Mouse (Mus musculus): ENCODE results near the gene Itpa. TPM values are rescaled to one million over a fixed set of nuclear protein-coding genes. Genes with fewer than 3 reads are reported as not detected.
"Not testable (repeated sequence)": the region's sequence is repeated elsewhere in the genome, so short reads cannot be mapped to it uniquely, and the experiment has no call there.

Gene Itpa
- total RNA-seq, 1 experiment from 2014 or later, result 55.2 TPM

DNA sequence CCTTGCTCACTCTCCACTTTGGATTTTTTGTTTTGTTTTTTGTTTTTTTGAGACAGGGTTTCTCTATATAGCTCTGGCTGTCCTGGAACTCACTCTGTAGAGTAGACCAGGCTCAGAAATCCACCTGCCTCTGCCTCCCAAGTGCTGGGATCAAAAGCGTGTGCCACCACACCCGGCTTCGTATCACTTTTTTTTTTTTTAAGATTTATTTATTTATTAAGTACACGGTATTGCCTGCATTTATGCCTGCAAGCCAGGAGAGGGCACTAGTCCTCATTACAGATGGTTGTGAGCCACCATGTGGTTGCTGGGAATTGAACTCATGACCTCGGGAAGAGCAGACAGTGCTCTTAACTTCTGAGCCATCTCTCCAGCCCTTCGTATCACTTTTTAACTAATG, 18.4 kb upstream of the Itpa start:
- not testable (repeated sequence) for ATAC-seq (replicated peaks in 1 of 2; ENCODE audit: insufficient read depth in 1 of 2, low FRiP score in 2 of 2, low TSS enrichment in 1 of 2, low read depth in 1 of 2, poor library complexity in 2 of 2, severe bottlenecking in 2 of 2)

DNA sequence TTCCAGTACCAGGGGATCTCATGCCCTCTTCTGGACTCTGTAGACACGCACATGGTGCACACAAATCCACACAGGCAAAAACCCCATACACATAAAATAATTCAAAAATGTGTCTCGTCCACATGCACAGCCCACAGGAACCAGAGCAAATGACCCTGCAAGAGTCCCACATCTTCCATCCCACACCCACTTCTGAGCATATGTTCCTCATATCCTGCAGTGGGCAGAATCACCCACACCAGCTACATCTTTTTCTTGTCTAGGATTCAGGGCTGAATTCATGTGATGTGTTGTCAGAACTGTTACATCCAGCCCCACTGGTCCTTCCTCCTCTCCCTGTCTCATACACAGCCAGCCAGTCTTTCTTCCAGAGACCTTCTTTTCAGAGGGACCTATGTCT, 14.1 kb upstream of the Itpa start:
- no peak for ATAC-seq (replicated peaks in 1 of 2; ENCODE audit: insufficient read depth in 1 of 2, low FRiP score in 2 of 2, low TSS enrichment in 1 of 2, low read depth in 1 of 2, poor library complexity in 2 of 2, severe bottlenecking in 2 of 2)

- no peak for ATAC-seq (replicated peaks in 1 of 2; ENCODE audit: insufficient read depth in 1 of 2, low FRiP score in 2 of 2, low TSS enrichment in 1 of 2, low read depth in 1 of 2, poor library complexity in 2 of 2, severe bottlenecking in 2 of 2)
These were observed 13.7 kb upstream of the Itpa start for GRCm38 (mm10) chr2:130653760-130654159.

DNA sequence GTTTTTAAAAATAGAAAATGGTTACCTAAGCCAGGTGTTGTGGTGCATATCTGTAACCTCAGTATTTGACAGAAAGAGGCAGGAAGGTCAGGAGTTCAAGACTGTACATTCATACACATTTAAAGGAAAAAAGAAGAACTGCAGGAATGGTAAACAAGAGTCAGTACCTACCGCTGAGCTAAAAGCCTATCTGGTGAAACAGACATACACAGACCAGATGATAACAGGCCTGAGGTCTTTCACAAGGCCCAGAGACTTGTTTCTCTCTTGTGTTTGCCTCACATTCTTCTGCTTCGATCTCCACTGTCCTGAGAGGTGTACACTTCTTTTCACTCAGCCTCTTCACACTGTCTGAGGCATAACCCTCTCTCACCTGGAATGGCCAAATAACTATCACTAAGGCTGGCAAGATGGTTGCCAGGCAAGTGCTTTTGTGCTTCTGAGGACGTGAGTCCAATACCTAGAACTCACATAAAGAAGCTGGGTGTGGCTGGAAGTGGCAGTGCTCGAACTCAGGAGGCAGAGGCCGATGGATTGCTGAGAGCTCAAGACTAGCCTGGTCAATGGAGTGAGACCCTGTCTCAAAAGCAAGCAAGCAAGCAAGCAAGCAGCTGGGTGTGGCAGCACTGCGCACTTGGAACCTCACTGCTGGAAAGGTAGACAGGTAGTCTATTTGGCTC, 11.6 kb upstream of the Itpa start:
- ATAC-seq (replicated peaks in 1 of 2; ENCODE audit: insufficient read depth in 1 of 2, low FRiP score in 2 of 2, low TSS enrichment in 1 of 2, low read depth in 1 of 2, poor library complexity in 2 of 2, severe bottlenecking in 2 of 2), result no peak

DNA sequence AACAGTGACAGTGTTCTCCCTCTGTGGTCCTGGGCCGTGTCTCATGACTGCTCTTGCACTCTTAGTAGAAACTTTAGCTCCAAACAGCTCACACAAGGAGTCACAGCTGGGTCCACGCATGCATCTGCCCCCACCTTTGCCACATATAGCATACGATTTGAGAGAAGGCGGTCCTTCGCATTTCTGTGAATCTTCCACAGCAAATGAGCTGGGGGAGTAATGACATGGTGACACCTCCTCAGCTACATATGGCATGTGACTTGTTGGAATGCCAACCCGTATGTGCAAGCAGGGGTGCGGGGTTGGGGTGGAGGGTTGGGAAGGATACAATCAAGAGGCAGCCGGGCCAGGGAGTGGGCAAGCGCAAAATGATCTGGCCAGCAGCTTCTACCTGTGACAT, 10.9 kb upstream of the Itpa start:
- no peak for ATAC-seq (replicated peaks in 1 of 2; ENCODE audit: insufficient read depth in 1 of 2, low FRiP score in 2 of 2, low TSS enrichment in 1 of 2, low read depth in 1 of 2, poor library complexity in 2 of 2, severe bottlenecking in 2 of 2)

DNA sequence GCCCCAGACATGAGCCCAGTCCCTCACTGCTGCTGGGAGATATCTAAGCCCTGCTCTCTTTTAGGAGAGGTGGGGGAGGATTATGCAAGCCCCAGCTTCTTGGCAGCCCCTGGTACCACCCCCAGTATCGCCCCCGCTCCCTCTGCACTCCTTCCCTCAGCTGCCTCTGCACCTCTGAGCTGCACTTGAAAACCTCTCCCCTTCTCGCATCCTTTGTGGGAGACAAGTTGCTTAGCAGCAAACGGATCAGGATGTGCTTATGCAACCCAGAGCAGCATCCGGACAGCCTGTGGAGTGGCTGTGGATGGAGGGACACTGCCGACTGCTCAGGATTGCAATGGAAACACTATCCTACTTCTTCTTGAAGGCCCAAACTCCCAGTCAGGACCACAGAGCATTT, 9.9 kb upstream of the Itpa start:
- ATAC-seq (replicated peaks in 1 of 2; ENCODE audit: insufficient read depth in 1 of 2, low FRiP score in 2 of 2, low TSS enrichment in 1 of 2, low read depth in 1 of 2, poor library complexity in 2 of 2, severe bottlenecking in 2 of 2), result no peak

GRCm38 (mm10) chr2:130658530-130658929, 8.9 kb upstream of the Itpa start:
- ATAC-seq (replicated peaks in 1 of 2; ENCODE audit: insufficient read depth in 1 of 2, low FRiP score in 2 of 2, low TSS enrichment in 1 of 2, low read depth in 1 of 2, poor library complexity in 2 of 2, severe bottlenecking in 2 of 2), result 0 out of 4 replicates have a peak, but pooled peaks of 1 of the 2 experiments have one; percentile 1

DNA sequence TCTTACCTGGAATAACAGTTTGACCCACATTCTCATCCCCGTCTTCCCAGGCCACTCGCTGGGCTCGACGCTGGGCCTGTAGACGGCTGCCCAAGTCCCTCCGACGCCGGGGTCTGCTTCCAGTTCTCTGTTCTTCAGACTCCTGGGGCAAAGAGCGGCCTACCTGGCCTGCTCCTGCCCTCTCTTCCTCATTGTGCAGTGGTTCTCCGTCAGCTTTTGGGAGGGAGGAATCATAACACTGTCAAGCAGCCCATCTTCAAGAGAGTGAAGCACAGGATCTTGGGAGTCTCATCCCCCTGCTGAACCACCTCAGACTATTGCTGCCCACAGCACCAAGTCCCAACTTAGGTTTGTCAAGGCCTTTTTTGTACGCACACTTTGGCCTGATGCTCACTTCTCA, 4.1 kb upstream of the Itpa start:
- no peak for ATAC-seq (replicated peaks in 1 of 2; ENCODE audit: insufficient read depth in 1 of 2, low FRiP score in 2 of 2, low TSS enrichment in 1 of 2, low read depth in 1 of 2, poor library complexity in 2 of 2, severe bottlenecking in 2 of 2)

GRCm38 (mm10) chr2:130664102-130664701, 3.2 kb upstream of the Itpa start, which contains the start of gene Ddrgk1:
TSS of gene Ddrgk1 (minus strand) at chr2:130664659.
- peak; percentile 87 to 88 for ATAC-seq (replicated peaks in 1 of 2; ENCODE audit: insufficient read depth in 1 of 2, low FRiP score in 2 of 2, low TSS enrichment in 1 of 2, low read depth in 1 of 2, poor library complexity in 2 of 2, severe bottlenecking in 2 of 2)

DNA sequence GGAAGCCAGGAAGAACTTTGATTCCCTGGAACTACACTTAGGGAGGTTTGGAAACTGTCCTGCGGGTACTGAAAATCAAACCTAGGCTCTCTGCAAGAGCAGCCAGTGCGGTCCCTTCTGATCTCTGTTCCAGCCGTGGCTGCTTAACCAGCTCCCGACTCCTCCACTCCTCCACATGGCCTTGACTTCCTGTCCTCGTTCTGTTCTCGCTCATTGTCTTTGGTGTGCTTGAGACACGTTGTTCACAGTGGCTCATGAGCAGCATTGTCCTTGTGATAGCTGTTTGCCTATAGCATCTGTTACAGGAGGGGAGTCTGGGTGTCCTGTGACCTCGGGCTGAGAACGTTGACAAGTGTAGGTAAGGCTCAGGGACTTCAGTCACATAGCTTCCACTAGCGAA, 9.8 kb downstream of the Itpa start:
- ATAC-seq (replicated peaks in 1 of 2; ENCODE audit: insufficient read depth in 1 of 2, low FRiP score in 2 of 2, low TSS enrichment in 1 of 2, low read depth in 1 of 2, poor library complexity in 2 of 2, severe bottlenecking in 2 of 2), result no peak

DNA sequence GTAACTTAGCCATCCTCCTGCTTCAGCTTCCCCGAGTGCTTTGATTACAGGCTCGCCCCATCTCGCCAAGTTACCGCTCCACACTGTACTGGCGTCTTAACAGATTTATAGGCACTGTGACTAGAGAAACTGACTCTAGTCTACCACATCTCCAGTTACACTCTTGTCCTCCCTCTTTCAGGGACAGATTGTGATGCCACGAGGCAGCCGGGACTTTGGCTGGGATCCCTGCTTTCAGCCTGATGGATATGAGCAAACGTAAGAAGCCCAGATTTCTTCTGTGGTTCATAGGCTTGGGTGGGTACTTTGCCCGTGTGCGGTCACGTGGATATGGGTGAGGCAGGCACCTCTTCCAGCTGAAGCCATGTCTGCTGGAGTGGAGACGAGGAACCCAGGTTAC, 11.7 kb downstream of the Itpa start:
- no peak for ATAC-seq (replicated peaks in 1 of 2; ENCODE audit: insufficient read depth in 1 of 2, low FRiP score in 2 of 2, low TSS enrichment in 1 of 2, low read depth in 1 of 2, poor library complexity in 2 of 2, severe bottlenecking in 2 of 2)

- ATAC-seq (replicated peaks in 1 of 2; ENCODE audit: insufficient read depth in 1 of 2, low FRiP score in 2 of 2, low TSS enrichment in 1 of 2, low read depth in 1 of 2, poor library complexity in 2 of 2, severe bottlenecking in 2 of 2), result no peak
These were observed 12.5 kb downstream of the Itpa start for GRCm38 (mm10) chr2:130679899-130680298.

DNA sequence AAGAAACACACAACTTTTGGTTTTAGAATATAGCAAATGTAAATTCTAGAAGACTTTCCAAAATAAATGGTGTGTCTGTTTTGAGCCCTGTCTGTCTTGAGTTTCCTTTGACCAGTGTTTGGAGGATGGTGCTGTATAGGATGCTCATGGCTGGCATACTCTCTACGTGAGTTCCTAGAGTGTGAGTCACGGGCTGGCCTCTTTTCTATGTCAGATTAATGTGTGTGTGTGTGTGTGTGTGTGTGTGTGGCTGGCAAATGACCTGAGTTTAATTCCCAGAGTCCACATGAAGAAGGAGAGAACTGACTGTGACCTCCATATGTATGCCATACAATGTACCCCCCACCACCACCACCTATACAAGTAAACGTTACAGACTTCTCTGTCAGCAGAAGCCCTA, 14.1 kb downstream of the Itpa start:
- no peak for ATAC-seq (replicated peaks in 1 of 2; ENCODE audit: insufficient read depth in 1 of 2, low FRiP score in 2 of 2, low TSS enrichment in 1 of 2, low read depth in 1 of 2, poor library complexity in 2 of 2, severe bottlenecking in 2 of 2)

GRCm38 (mm10) chr2:130685426-130685825, 18.0 kb downstream of the Itpa start:
- ATAC-seq (replicated peaks in 1 of 2; ENCODE audit: insufficient read depth in 1 of 2, low FRiP score in 2 of 2, low TSS enrichment in 1 of 2, low read depth in 1 of 2, poor library complexity in 2 of 2, severe bottlenecking in 2 of 2), result no peak

DNA sequence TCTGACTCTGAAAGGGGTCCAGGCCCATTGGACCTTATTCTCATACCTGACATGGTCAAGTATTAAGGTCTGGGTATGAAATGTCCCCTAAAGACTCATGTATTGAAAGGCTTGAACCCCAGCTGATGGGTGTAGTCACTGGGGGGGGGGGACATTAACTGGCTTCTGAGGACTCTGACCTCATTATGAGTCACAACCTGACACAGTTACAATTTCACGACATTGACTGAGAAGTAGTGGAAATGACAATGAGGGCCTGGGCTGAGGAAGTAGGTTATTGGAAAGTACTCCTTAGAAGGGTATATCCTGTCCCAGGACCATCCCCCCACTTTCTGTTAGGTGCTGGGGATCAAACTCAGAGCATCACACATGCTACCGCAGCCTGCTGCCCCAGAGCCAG, 21.6 kb downstream of the Itpa start:
- no peak for ATAC-seq (replicated peaks in 1 of 2; ENCODE audit: insufficient read depth in 1 of 2, low FRiP score in 2 of 2, low TSS enrichment in 1 of 2, low read depth in 1 of 2, poor library complexity in 2 of 2, severe bottlenecking in 2 of 2)

DNA sequence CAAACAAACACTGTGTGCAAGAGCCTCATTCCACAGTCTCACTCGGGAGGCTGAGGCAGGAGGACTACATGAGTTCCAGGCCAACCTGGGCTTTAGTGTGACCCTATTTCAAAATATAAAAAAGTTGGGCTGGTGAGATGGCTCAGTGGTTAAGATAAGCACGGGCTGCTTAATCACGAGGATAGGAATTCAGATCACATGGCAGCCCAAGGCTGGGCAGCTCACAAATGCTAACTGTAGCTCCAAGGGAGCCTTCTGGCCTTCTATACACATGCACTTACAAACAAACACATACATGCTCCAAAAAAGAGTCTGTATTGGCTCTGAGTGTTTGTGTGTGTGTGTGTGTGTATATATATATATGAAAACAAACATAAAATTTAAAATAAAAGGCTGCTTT, 26.2 kb downstream of the Itpa start:
- no peak for ATAC-seq (replicated peaks in 1 of 2; ENCODE audit: insufficient read depth in 1 of 2, low FRiP score in 2 of 2, low TSS enrichment in 1 of 2, low read depth in 1 of 2, poor library complexity in 2 of 2, severe bottlenecking in 2 of 2)

DNA sequence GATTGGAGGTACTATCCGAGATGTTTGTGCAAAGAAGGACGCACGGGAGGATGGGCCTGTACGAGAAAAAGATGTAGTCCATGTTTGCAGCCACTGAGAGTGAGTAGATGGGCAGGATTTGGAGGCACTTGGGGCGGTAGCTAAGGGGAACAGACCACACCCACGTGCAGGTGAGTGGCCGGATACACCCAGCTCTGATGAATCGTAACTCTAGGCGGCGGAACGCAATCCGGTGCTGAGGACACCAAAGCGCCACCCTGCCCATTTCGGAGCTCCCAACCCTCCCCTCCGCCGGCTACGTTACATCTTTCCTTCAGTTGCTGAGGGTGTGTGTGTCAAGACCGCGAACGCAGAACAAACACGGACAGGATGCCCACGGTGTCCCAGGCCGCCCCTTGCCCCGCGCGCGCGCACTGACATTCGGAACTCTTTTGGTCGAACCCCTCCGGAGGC, 29.3 kb downstream of the Itpa start:
- ATAC-seq (replicated peaks in 1 of 2; ENCODE audit: insufficient read depth in 1 of 2, low FRiP score in 2 of 2, low TSS enrichment in 1 of 2, low read depth in 1 of 2, poor library complexity in 2 of 2, severe bottlenecking in 2 of 2), result 0 out of 4 replicates have a peak, but pooled peaks have one; percentile 8

DNA sequence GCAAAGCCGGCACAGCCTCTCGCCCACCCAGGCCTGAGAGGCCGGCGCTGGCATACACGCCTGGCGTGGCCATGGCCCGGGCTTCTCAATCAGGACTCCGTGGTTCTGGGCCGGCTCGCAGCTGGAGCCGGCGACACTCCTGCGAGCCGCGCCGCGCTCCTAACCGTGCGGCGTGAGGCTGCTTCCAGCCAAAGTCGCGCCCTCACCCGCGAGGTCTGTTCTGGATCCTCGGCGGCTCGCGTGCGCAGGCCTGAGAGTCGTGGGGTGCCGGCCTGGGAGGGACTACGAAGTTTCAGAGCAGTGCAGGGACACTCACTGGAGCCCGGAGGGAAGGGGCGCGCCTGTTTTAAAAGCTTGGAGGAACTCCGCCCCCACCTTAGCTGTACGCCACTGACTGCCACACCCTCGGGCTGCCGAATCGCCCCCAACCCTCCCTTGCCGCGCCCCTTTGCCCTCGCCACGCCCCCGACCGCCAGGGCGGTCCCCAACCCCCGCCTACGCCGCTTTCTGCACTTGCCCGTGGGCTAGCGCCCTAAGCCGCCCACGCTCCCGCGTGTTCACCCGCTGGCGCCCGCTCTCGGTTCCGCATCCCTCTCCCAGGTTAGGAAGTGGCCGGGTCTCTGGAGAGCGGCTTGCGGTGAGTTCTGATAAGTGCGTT, 29.9 kb downstream of the Itpa start, which contains the start of gene Slc4a11:
Gene Slc4a11 (minus strand): TSS at position 367 of the 658 bp plus-strand sequence.
- ATAC-seq (replicated peaks in 1 of 2; ENCODE audit: insufficient read depth in 1 of 2, low FRiP score in 2 of 2, low TSS enrichment in 1 of 2, low read depth in 1 of 2, poor library complexity in 2 of 2, severe bottlenecking in 2 of 2), result peak; percentile 28 to 72
